Mouse (Mus musculus) B cell, adult 62 days (primary cell): Measurements from ENCODE around the gene Timp2. TPM values are rescaled to one million over a fixed set of nuclear protein-coding genes. Genes with fewer than 3 reads are reported as not detected.

ENCODE experiments used
- total RNA-seq: library from RNA; stranded (reverse); gene quantifications from 4 replicates; pipeline ENCODE4 v1.2.4, GENCODE M21; 2023

Timp2 gene
- total RNA-seq, result 2.3 to 4.6 TPM (median 4.0 TPM) in 4 replicates

DNA sequence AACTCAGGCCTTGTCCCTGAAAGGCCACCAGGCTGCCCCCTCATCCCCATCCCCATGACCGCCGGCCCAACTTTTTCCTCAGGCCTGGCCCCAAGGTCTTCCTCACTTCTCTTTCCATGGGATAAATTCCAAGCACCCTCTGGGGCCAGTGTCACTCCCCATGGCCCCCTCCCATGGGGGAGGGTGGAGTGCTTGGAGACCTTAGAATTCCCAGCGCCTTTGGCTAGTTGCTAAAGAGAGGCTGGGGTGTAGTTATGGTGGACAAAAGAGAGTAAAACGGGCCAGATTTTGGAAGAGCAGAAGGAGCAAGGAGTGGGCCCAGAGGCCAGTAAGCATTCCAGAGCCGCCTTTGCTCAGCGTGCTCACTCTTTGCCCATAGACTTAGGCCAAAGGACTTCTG is at the start of gene Timp2:
Gene Timp2, minus strand, starts transcription at position 101 of the 400 bp plus-strand sequence.

GRCm38 (mm10) chr11:118401760-118402280 is 46.3 kb upstream of the Timp2 start, which contains the start of gene Lgals3bp:
Lgals3bp (minus strand) TSS chr11:118402092.

GRCm38 (mm10) chr11:118342400-118342981 is 13.0 kb downstream of the Timp2 start, which contains the start of gene Cep295nl:
Cep295nl (minus strand) TSS chr11:118342500.

GRCm38 (mm10) chr11:118289999-118290889 is 65.3 kb downstream of the Timp2 start, which contains the start of gene Usp36:
Usp36 (minus strand) TSS chr11:118290244.

Other genes starting within 250 kb of the Timp2 start
- 0.85 to 2.4 TPM (median 1.8 TPM) in 4 replicates for gene Dnah17, start 225.1 kb downstream of the Timp2 start, total RNA-seq
- 229 to 246 TPM (median 236 TPM) in 4 replicates for gene Cyth1, start 107.1 kb downstream of the Timp2 start, total RNA-seq
- 53.8 to 59.3 TPM (median 57.4 TPM) in 4 replicates for gene Usp36, start 65.5 kb downstream of the Timp2 start, total RNA-seq
- not detected in 4 replicates for gene Cep295nl, start 13.2 kb downstream of the Timp2 start, total RNA-seq
- gene Lgals3bp, start 46.4 kb upstream of the Timp2 start, total RNA-seq, result 10.4 to 13.8 TPM (median 11.9 TPM) in 4 replicates
- gene Cant1, start 63.3 kb upstream of the Timp2 start, total RNA-seq, result 40.6 to 44.5 TPM (median 43.5 TPM) in 4 replicates
- 0.23 TPM in 1 of 4 replicates, not detected in the others for gene C1qtnf1, start 72.5 kb upstream of the Timp2 start, total RNA-seq
- gene Engase, start 121.1 kb upstream of the Timp2 start, total RNA-seq, result 5.0 to 6.2 TPM (median 6.0 TPM) in 4 replicates